8 mouse cellular contexts compared by ENCODE assay signal in the genomic region with DNA sequence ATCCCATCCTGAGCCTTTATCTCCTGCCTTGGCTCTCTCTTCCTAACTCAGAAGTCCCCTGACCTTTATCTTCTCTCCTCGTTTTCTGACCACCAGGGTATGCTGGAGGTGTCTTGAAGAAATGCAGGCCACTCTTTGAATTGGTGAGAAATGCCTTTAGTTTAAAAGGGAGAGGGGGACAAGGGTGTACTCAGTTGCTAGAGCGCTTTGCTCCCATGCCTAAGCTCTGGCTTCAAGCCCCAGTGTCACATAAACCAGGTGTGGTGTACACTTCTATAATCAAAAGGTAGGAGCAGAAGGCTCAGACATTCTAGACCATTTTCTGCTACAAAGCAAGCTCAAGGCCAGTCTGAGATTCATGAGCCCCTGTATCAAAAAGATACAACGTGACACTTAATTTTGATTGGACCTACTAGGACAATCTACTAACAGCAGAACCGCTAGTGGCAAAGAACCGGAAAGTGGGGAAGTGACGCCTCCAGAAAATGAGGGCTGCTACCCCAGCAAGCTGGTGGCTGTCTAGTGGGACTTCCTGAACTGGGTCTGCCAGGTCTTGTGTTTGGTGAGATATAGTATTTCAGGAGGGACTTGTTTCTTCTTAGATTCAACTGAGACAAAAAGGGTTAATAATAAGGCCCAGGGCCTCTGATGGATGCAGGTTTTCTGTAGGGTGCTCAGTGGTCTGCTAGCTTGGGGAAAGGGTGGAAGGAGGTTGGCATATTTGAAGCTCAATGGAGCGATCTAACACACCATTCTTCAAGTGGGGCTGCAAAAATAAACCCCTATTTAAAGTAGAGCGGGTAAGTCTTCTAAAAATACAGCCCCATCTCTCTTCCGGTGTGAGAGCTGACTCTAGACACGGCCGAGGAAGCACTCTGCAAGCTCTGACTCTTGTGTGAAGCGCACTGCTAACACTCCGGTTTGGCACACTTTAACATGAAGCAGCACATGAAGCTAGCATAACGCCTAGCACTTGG.
DNase-seq lines count a peak whose midpoint lies in the region; ATAC-seq and TF ChIP-seq lines count a peak whose summit lies in the region.

No protein-coding gene starts in this region.

- no peaks in the 10 kb centered on the region for H3K9me3 ChIP-seq in kidney, embryonic 15.5 days (replicated peaks)
- H3K9me3 ChIP-seq in embryonic facial prominence, embryonic 15.5 days (replicated peaks): no peaks in the 10 kb centered on the region
- no peaks in the 10 kb centered on the region for H3K9me3 ChIP-seq in limb, embryonic 15.5 days

- H3K4me2 ChIP-seq in kidney, embryonic 15.5 days: peak overlapping the region; percentile 84
- H3K4me2 ChIP-seq in embryonic facial prominence, embryonic 15.5 days (replicated peaks): no peak overlapping the region; the same call in 1 of the 2 replicates
- peak overlapping the region; percentile 83 for H3K4me2 ChIP-seq in limb, embryonic 15.5 days

- ATAC-seq in kidney, embryonic 15.5 days (replicated peaks; ENCODE audit: low FRiP score): no peak
- no peak for ATAC-seq in embryonic facial prominence, embryonic 15.5 days (ENCODE audit: insufficient number of reproducible peaks, low FRiP score, low TSS enrichment, low read depth)
- ATAC-seq in limb, embryonic 15.5 days (ENCODE audit: insufficient number of reproducible peaks, low FRiP score, low TSS enrichment, low read depth): no peak

- peak overlapping the region; percentile 89; the same call in 1 of the 2 replicates for H3K27ac ChIP-seq in kidney, embryonic 15.5 days
- peak overlapping the region; percentile 76; the same call in 1 of the 2 replicates for H3K27ac ChIP-seq in embryonic facial prominence, embryonic 15.5 days (replicated peaks)
- peak overlapping the region; percentile 87 for H3K27ac ChIP-seq in limb, embryonic 15.5 days
- peak overlapping the region; percentile 54; the same call in 1 of the 2 replicates for H3K27ac ChIP-seq in olfactory bulb, adult 2 months (ENCODE audit: insufficient read depth, low read depth, low read length)
- no peak overlapping the region for H3K27ac ChIP-seq in cerebellum, adult 2 months (ENCODE audit: insufficient read depth, low read length)

- no peak for DNase-seq in kidney, adult 11 months
- no peak for DNase-seq in left cerebral cortex, postnatal 10 days (ENCODE audit: extremely low spot score in 1 of 2, low spot score in 2 of 2)
- no peak for DNase-seq in cerebellum, adult 2 months
- DNase-seq in kidney, postnatal 25 days: no peak

- H3K4me1 ChIP-seq in kidney, embryonic 15.5 days: peaks cover 47% of the 10 kb centered on the region
- H3K4me1 ChIP-seq in embryonic facial prominence, embryonic 15.5 days: peaks cover 33% of the 10 kb centered on the region
- peaks cover 47% of the 10 kb centered on the region for H3K4me1 ChIP-seq in limb, embryonic 15.5 days
- peaks cover 21% of the 10 kb centered on the region for H3K4me1 ChIP-seq in olfactory bulb, adult 2 months (ENCODE audit: control insufficient read depth, insufficient read depth, low read length)
- peaks cover 6% of the 10 kb centered on the region; the same call in 1 of the 2 replicates for H3K4me1 ChIP-seq in cerebellum, adult 2 months (ENCODE audit: control insufficient read depth, insufficient read depth, low read length)

- TF ChIP-seq POLR2A in olfactory bulb, adult 2 months (IDR thresholded peaks at IDR 0.05; ENCODE audit: insufficient read depth, low read depth, low read length): no peak
- no peak for TF ChIP-seq POLR2A in cerebellum, adult 2 months (IDR thresholded peaks at IDR 0.05; ENCODE audit: borderline replicate concordance, insufficient read depth, low read length)

- intact Hi-C loops in left cerebral cortex, postnatal 10 days (cut with DNase I): loop anchor here (5.0 to 10.0 kb wide), 5 partner anchors 74 to 574 kb away; a partner anchor contains a TSS

- no peaks in the 10 kb centered on the region; the same call in 1 of the 2 replicates for H3K27me3 ChIP-seq in kidney, embryonic 15.5 days
- peaks cover 2% of the 10 kb centered on the region; the same call in 1 of the 2 replicates for H3K27me3 ChIP-seq in embryonic facial prominence, embryonic 15.5 days
- H3K27me3 ChIP-seq in limb, embryonic 15.5 days: 0 out of 2 replicates have a peak, but pooled peaks cover 1% of the 10 kb centered on the region
- no peaks in the 10 kb centered on the region for H3K27me3 ChIP-seq in cerebellum, adult 2 months (ENCODE audit: control insufficient read depth, insufficient read depth, low read length)

- no peaks in the 10 kb centered on the region for H3K36me3 ChIP-seq in kidney, embryonic 15.5 days
- H3K36me3 ChIP-seq in embryonic facial prominence, embryonic 15.5 days: no peaks in the 10 kb centered on the region
- H3K36me3 ChIP-seq in limb, embryonic 15.5 days: no peaks in the 10 kb centered on the region

- WGBS in kidney, embryonic 15.5 days: 73% methylated on average over 14 of the region's 14 CpGs
- WGBS in embryonic facial prominence, embryonic 15.5 days: 72% methylated on average over 14 of the region's 14 CpGs
- 70% methylated on average over 14 of the region's 14 CpGs for WGBS in limb, embryonic 15.5 days
- WGBS in olfactory bulb, adult 2 months: 53% methylated on average over 14 of the region's 14 CpGs
- WGBS in cerebellum, adult 2 months: 87% methylated on average over 14 of the region's 14 CpGs

- H3K4me3 ChIP-seq in kidney, embryonic 15.5 days (replicated peaks): no peak overlapping the region
- H3K4me3 ChIP-seq in embryonic facial prominence, embryonic 15.5 days (replicated peaks): no peak overlapping the region
- no peak overlapping the region for H3K4me3 ChIP-seq in limb, embryonic 15.5 days
- H3K4me3 ChIP-seq in olfactory bulb, adult 2 months (ENCODE audit: insufficient read depth, low read depth, low read length): no peak overlapping the region
- H3K4me3 ChIP-seq in cerebellum, adult 2 months (replicated peaks; ENCODE audit: insufficient read depth, low read depth, low read length): no peak overlapping the region

- H3K9ac ChIP-seq in kidney, embryonic 15.5 days: peak overlapping the region; percentile 59
- H3K9ac ChIP-seq in embryonic facial prominence, embryonic 15.5 days: no peak overlapping the region
- no peak overlapping the region for H3K9ac ChIP-seq in limb, embryonic 15.5 days

- no peak for TF ChIP-seq CTCF in olfactory bulb, adult 2 months (IDR thresholded peaks at IDR 0.05; ENCODE audit: insufficient read depth, low read depth, low read length)
- no peak for TF ChIP-seq CTCF in cerebellum, adult 2 months (IDR thresholded peaks at IDR 0.05; ENCODE audit: borderline replicate concordance, insufficient read depth, low read depth, low read length)
